Comparison of ENCODE assay signal across 20 mouse cellular contexts in genomic region chr1:150496626-150497302, GRCm38 (mm10). TPM values are rescaled to one million over a fixed set of nuclear protein-coding genes. Genes with fewer than 3 reads are reported as not detected.
DNase-seq lines count a peak whose midpoint lies in the region; ATAC-seq and TF ChIP-seq lines count a peak whose summit lies in the region.
"Had no signal": no experiment of that assay in that cellular context is flagged by ENCODE, and none has a peak within 500 bp of the region (broad histone marks: within the 10 kb centered on the region; RNA-seq: fewer than 3 reads in every experiment).

No protein-coding gene starts in this region.

- no peaks in the 10 kb centered on the region for H3K27me3 ChIP-seq in liver, adult 2 months (ENCODE audit: control insufficient read depth, insufficient read depth, low read length)
- no peaks in the 10 kb centered on the region for H3K27me3 ChIP-seq in liver, embryonic 12.5 days (replicated peaks)
- H3K27me3 ChIP-seq: heart, embryonic 13.5 days; limb, embryonic 12.5 days; midbrain, embryonic 12.5 days; stomach, embryonic 15.5 days had no signal

- ATAC-seq in liver, embryonic 12.5 days = no peak
- ATAC-seq in inflammation-experienced regulatory T-cells, adult 6 months = peak; percentile 82
- ATAC-seq: forebrain, postnatal 0 days had no signal

- peaks cover 4% of the 10 kb centered on the region; the same call in 1 of the 2 replicates for H3K4me1 ChIP-seq in liver, adult 2 months (ENCODE audit: control insufficient read depth, insufficient read depth, low read length)
- no peaks in the 10 kb centered on the region for H3K4me1 ChIP-seq in liver, embryonic 12.5 days
- H3K4me1 ChIP-seq: heart, embryonic 13.5 days; hindbrain, embryonic 10.5 days; limb, embryonic 12.5 days; midbrain, embryonic 12.5 days; stomach, embryonic 15.5 days had no signal

- no peaks in the 10 kb centered on the region for H3K36me3 ChIP-seq in liver, adult 2 months (ENCODE audit: control insufficient read depth, insufficient read depth, low read length)
- H3K36me3 ChIP-seq in liver, embryonic 12.5 days = no peaks in the 10 kb centered on the region
- H3K36me3 ChIP-seq: heart, embryonic 13.5 days; hindbrain, embryonic 10.5 days; limb, embryonic 12.5 days; midbrain, embryonic 12.5 days; stomach, embryonic 15.5 days had no signal

- peak; percentile 62 for DNase-seq in liver, adult 2 months (ENCODE audit: extremely low read depth, low read depth, low spot score)
- peak; percentile 12 for DNase-seq in Muller cell, postnatal 12 days (ENCODE audit: inconsistent ontology term)
- no peak for DNase-seq in retina, postnatal 1 day
- no peak for DNase-seq in gastrocnemius, postnatal 14 days
- DNase-seq in adrenal gland, adult (ENCODE audit: inconsistent age in 2 of 2, low spot score in 1 of 2) = no peak
- DNase-seq in thymus, postnatal 10 days (ENCODE audit: low spot score in 2 of 2) = no peak
- DNase-seq: cerebellum, adult 8-10 months; gastrocnemius, postnatal 10 days; right cerebral cortex, postnatal 4 days; thymus, postnatal 14 days had no signal

- no peak overlapping the region for H3K4me2 ChIP-seq in liver, embryonic 12.5 days
- H3K4me2 ChIP-seq: heart, embryonic 13.5 days; limb, embryonic 12.5 days; lung, embryonic 14.5 days; midbrain, embryonic 12.5 days; stomach, embryonic 15.5 days had no signal

- TF ChIP-seq POLR2A in liver, adult 2 months (IDR thresholded peaks at IDR 0.05; ENCODE audit: extremely low read depth, insufficient read depth, low read length) = no peak

- H3K79me2 ChIP-seq in liver, adult 2 months (ENCODE audit: control insufficient read depth, insufficient read depth, low read length) = no peaks in the 10 kb centered on the region

- no peak overlapping the region for H3K9ac ChIP-seq in liver, adult 2 months (ENCODE audit: low read depth, low read length)
- no peak overlapping the region for H3K9ac ChIP-seq in liver, embryonic 12.5 days
- H3K9ac ChIP-seq: forebrain, postnatal 0 days; heart, embryonic 13.5 days; limb, embryonic 12.5 days; lung, embryonic 14.5 days; midbrain, embryonic 12.5 days; stomach, embryonic 15.5 days had no signal

- intact Hi-C loops in gastrocnemius, postnatal 14 days (cut with DNase I; ENCODE audit: low total_unique reads) = no loop called here

- peak overlapping the region; percentile 35; the same call in 1 of the 2 replicates for H3K4me3 ChIP-seq in liver, adult 2 months (ENCODE audit: insufficient read depth, low read depth, low read length)
- no peak overlapping the region for H3K4me3 ChIP-seq in liver, embryonic 12.5 days
- H3K4me3 ChIP-seq: erythroblast, embryonic 14.5 days; heart, embryonic 13.5 days; hindbrain, embryonic 10.5 days; limb, embryonic 12.5 days; midbrain, embryonic 12.5 days; stomach, embryonic 15.5 days had no signal

- 63% methylated on average over 6 of the region's 6 CpGs for WGBS in liver, adult 2 months
- 56% methylated on average over 6 of the region's 6 CpGs for WGBS in liver, embryonic 12.5 days (ENCODE audit: insufficient replicate concordance)

- no peaks in the 10 kb centered on the region for H3K9me3 ChIP-seq in liver, embryonic 12.5 days (replicated peaks)
- H3K9me3 ChIP-seq: stomach, embryonic 15.5 days had no signal

- H3K27ac ChIP-seq in liver, adult 2 months (replicated peaks; ENCODE audit: insufficient read depth, low read depth, low read length) = no peak overlapping the region
- H3K27ac ChIP-seq in liver, embryonic 12.5 days = no peak overlapping the region
- H3K27ac ChIP-seq: heart, embryonic 13.5 days; hindbrain, embryonic 10.5 days; limb, embryonic 12.5 days; midbrain, embryonic 12.5 days; stomach, embryonic 15.5 days had no signal

- no peak for TF ChIP-seq CTCF in liver, adult 2 months (IDR thresholded peaks at IDR 0.05; ENCODE audit: low read depth, low read length)

RNA-seq across cellular contexts. Expression of gene Prg4, which starts 30.8 kb away (rescaled TPM):
- total RNA-seq in liver, adult 2 months (2014; rRNA removed) = 19.4 and 25.5 TPM in 2 replicates
- polyA plus RNA-seq in liver, adult 2 months (2012; rRNA removed) = 13.6 and 15.8 TPM in 2 replicates
- polyA plus RNA-seq in liver, embryonic 12.5 days (2016; fragmentation: Nextera tagmentation; extraction: Ambion mirVana) = 0.39 and 0.77 TPM in 2 replicates
- 10 to 100 TPM in 2 of 3 experiments, 1 to 10 TPM in 1; 2.7 to 21.0 (median 16.6) TPM for polyA plus RNA-seq in inflammation-experienced regulatory T-cells, adult 6 months (2017; shearing (Covaris generic))
- 1 to 10 TPM; 1.7 to 4.9 TPM for total RNA-seq in gastrocnemius, postnatal 14 days (2021)
- polyA plus RNA-seq: erythroblast, embryonic 14.5 days had no signal

Comparison
In these comparisons a context has a peak if more than half of its experiments do, and no peak if none do; other contexts are left out.
1. DNase-seq: peak in liver, adult 2 months (single experiment) and Muller cell, postnatal 12 days (single experiment); none in retina, postnatal 1 day (single experiment), gastrocnemius, postnatal 14 days (single experiment), adrenal gland, adult (0 of 2) and thymus, postnatal 10 days (0 of 2).